ENCODE assay signal across 8 mouse cellular contexts in genomic region chr13:21752356-21752755, GRCm38 (mm10). TPM values are rescaled to one million over a fixed set of nuclear protein-coding genes. Genes with fewer than 3 reads are reported as not detected.
DNase-seq lines count a peak whose midpoint lies in the region; ATAC-seq and TF ChIP-seq lines count a peak whose summit lies in the region.

No protein-coding gene starts in this region.

- TF ChIP-seq CTCF in CH12.LX (conservative IDR thresholded peaks at IDR 0.05 in 1 of 2, IDR thresholded peaks at IDR 0.05 in 1 of 2; ENCODE audit: low read depth in 2 of 2, low read length in 2 of 2), result no peak
- no peak for TF ChIP-seq CTCF in liver, embryonic 14.5 days (IDR thresholded peaks at IDR 0.05; ENCODE audit: low read depth)

- no peak for TF ChIP-seq RAD21 in CH12.LX (IDR thresholded peaks at IDR 0.05; ENCODE audit: low read depth, low read length)

- DNase-seq in heart, postnatal 36 days, result no peak
- peak; percentile 51 for DNase-seq in CH12.LX (ENCODE audit: extremely low read depth)
- DNase-seq in liver, embryonic 14.5 days (ENCODE audit: low read depth in 3 of 3, low spot score in 3 of 3), result peak in 2 of 3 experiments; percentile 39 to 56
- DNase-seq in cerebellum, adult 9-10 months, result no peak
- DNase-seq in thymus, adult 18-20 months, result no peak
- no peak for DNase-seq in cerebellum, adult 11 months

- H3K27ac ChIP-seq in heart, embryonic 15.5 days, result peak overlapping the region; percentile 92
- H3K27ac ChIP-seq in CH12.LX (ENCODE audit: insufficient read depth, low read depth), result peak overlapping the region; percentile 85
- peak overlapping the region; percentile 97 for H3K27ac ChIP-seq in liver, embryonic 14.5 days

- H3K4me2 ChIP-seq in heart, embryonic 15.5 days, result peak overlapping the region; percentile 74
- H3K4me2 ChIP-seq in CH12.LX (ENCODE audit: insufficient read depth, low read depth, poor library complexity, severe bottlenecking), result peak overlapping the region; percentile 82; the same call in 1 of the 2 replicates
- H3K4me2 ChIP-seq in liver, embryonic 14.5 days (ENCODE audit: low read depth), result peak overlapping the region; percentile 79

- H3K9me3 ChIP-seq in heart, embryonic 15.5 days (replicated peaks), result no peaks in the 10 kb centered on the region
- no peaks in the 10 kb centered on the region for H3K9me3 ChIP-seq in CH12.LX (replicated peaks; ENCODE audit: low read length)
- no peaks in the 10 kb centered on the region for H3K9me3 ChIP-seq in erythroblast, embryonic 14.5 days (ENCODE audit: control insufficient read depth, low read length)
- no peaks in the 10 kb centered on the region for H3K9me3 ChIP-seq in liver, embryonic 14.5 days (ENCODE audit: control insufficient read depth, low read length)

- no peaks in the 10 kb centered on the region for H3K27me3 ChIP-seq in heart, embryonic 15.5 days
- no peaks in the 10 kb centered on the region for H3K27me3 ChIP-seq in CH12.LX (replicated peaks)
- H3K27me3 ChIP-seq in erythroblast, embryonic 14.5 days (ENCODE audit: control insufficient read depth), result no peaks in the 10 kb centered on the region
- H3K27me3 ChIP-seq in liver, embryonic 14.5 days (ENCODE audit: control insufficient read depth, insufficient read depth, low read length), result no peaks in the 10 kb centered on the region

- no peak for ATAC-seq in heart, embryonic 15.5 days (replicated peaks; ENCODE audit: insufficient number of reproducible peaks, insufficient read depth, low FRiP score, low read depth)
- no peak for ATAC-seq in liver, embryonic 14.5 days (ENCODE audit: insufficient read depth)

- intact Hi-C loops in heart, postnatal 36 days (cut with DNase I), result no loop called here

- 32% methylated on average over 3 of the region's 3 CpGs for WGBS in heart, embryonic 15.5 days
- 35% methylated on average over 3 of the region's 3 CpGs for WGBS in liver, embryonic 14.5 days (ENCODE audit: insufficient replicate concordance)

- in situ Hi-C loops in CH12.LX (cut with MboI; ENCODE audit: low pct_ligation_motif_present, low pct_unique_long_range_greater_than_20kb, low sequenced_read_pairs), result no loop called here

- H3K9ac ChIP-seq in heart, embryonic 15.5 days, result peak overlapping the region; percentile 14; the same call in 1 of the 2 replicates
- peak overlapping the region; percentile 92 for H3K9ac ChIP-seq in CH12.LX (ENCODE audit: insufficient read depth, low read depth)
- H3K9ac ChIP-seq in liver, embryonic 14.5 days (replicated peaks), result peak overlapping the region; percentile 96

- no peak overlapping the region for H3K4me3 ChIP-seq in heart, embryonic 15.5 days
- peak overlapping the region in 1 of 3 experiments; percentile 3 for H3K4me3 ChIP-seq in CH12.LX (replicated peaks in 1 of 3; ENCODE audit: low read depth in 2 of 3, low read length in 2 of 3, poor library complexity in 1 of 3)
- peak overlapping the region; percentile 64 for H3K4me3 ChIP-seq in erythroblast, embryonic 14.5 days (replicated peaks)
- peak overlapping the region; percentile 61 to 62 for H3K4me3 ChIP-seq in liver, embryonic 14.5 days (ENCODE audit: insufficient read depth in 1 of 2, low read depth in 2 of 2, low read length in 2 of 2)

- dilution Hi-C loops in CH12.LX (cut with MboI; ENCODE audit: extremely low pct_ligation_motif_present, extremely low pct_unique_long_range_greater_than_20kb, low sequenced_read_pairs), result no loop called here

- H3K4me1 ChIP-seq in heart, embryonic 15.5 days (replicated peaks), result peaks cover 31% of the 10 kb centered on the region
- H3K4me1 ChIP-seq in CH12.LX (ENCODE audit: control insufficient read depth in 1 of 2, insufficient read depth in 2 of 2), result peaks cover 0 to 26% of the 10 kb centered on the region in 2 experiments; a peak in 2 of 4 replicates
- peaks cover 58% of the 10 kb centered on the region for H3K4me1 ChIP-seq in erythroblast, embryonic 14.5 days (ENCODE audit: control insufficient read depth)
- H3K4me1 ChIP-seq in liver, embryonic 14.5 days (replicated peaks; ENCODE audit: control insufficient read depth in 2 of 2, insufficient read depth in 2 of 2, low read length in 1 of 2), result peaks cover 9 to 14% of the 10 kb centered on the region in 2 experiments

- no peaks in the 10 kb centered on the region for H3K36me3 ChIP-seq in heart, embryonic 15.5 days
- no peaks in the 10 kb centered on the region for H3K36me3 ChIP-seq in CH12.LX (replicated peaks in 1 of 2; ENCODE audit: control insufficient read depth in 1 of 2, insufficient read depth in 1 of 2, low read length in 1 of 2)
- H3K36me3 ChIP-seq in erythroblast, embryonic 14.5 days (ENCODE audit: control insufficient read depth), result peaks cover 21% of the 10 kb centered on the region
- H3K36me3 ChIP-seq in liver, embryonic 14.5 days (replicated peaks; ENCODE audit: control insufficient read depth, insufficient read depth, low read depth), result no peaks in the 10 kb centered on the region

- H3K79me2 ChIP-seq in CH12.LX (replicated peaks; ENCODE audit: control insufficient read depth, extremely low read depth, insufficient read depth, poor library complexity, severe bottlenecking), result no peaks in the 10 kb centered on the region

- no peak; the same call in 1 of the 2 replicates for TF ChIP-seq POLR2A in CH12.LX (IDR thresholded peaks at IDR 0.05; ENCODE audit: low read depth, low read length)

- TF ChIP-seq EP300 in CH12.LX (IDR thresholded peaks at IDR 0.05; ENCODE audit: low read length), result no peak
- 0 out of 2 replicates have a peak, but pooled peaks have one; percentile 2 for TF ChIP-seq EP300 in liver, embryonic 14.5 days (IDR thresholded peaks at IDR 0.05; ENCODE audit: low read depth)

TF ChIP-seq in CH12.LX, 34 proteins besides CTCF, POLR2A, EP300 and RAD21:
- TF ChIP-seq TBP (conservative IDR thresholded peaks at IDR 0.05; ENCODE audit: low read depth, low read length) (0 out of 2 replicates have a peak, but pooled peaks have one; percentile 11), TCF12 (IDR thresholded peaks at IDR 0.05; ENCODE audit: low read depth, low read length) (no peak)

RNA-seq across cellular contexts. Expression of gene Hist1h2ak, which starts 1.3 kb away (rescaled TPM):
- polyA plus RNA-seq in heart, embryonic 15.5 days (2015; fragmentation: Nextera tagmentation; extraction: Ambion mirVana), result 9.5 and 11.0 TPM in 2 replicates
- total RNA-seq in heart, postnatal 36 days (2021), result 1 to 10 TPM; 9.0 to 9.3 TPM
- total RNA-seq in CH12.LX (2012; rRNA removed) (1,024 and 1,125 TPM in 2 replicates), CH12.LX (2014; rRNA removed) (7.3 and 16.6 TPM in 2 replicates)
- 1.8 and 6.2 TPM in 2 replicates for polyA plus RNA-seq in CH12.LX (2012; ENCODE audit: insufficient read length, low read depth)
- 57.8 and 123 TPM in 2 replicates for polyA plus RNA-seq in erythroblast, embryonic 14.5 days (2012)
- 61.7 and 194 TPM in 2 replicates for polyA plus RNA-seq in liver, embryonic 14.5 days (2012; rRNA removed)
- 11.6 and 13.2 TPM in 2 replicates for polyA plus RNA-seq in liver, embryonic 14.5 days (2014; fragmentation: Nextera tagmentation; extraction: Ambion mirVana)

RNA-seq across cellular contexts. Expression of gene Hist1h2bn, which starts 1.6 kb away (rescaled TPM):
- polyA plus RNA-seq in heart, embryonic 15.5 days (2015; fragmentation: Nextera tagmentation; extraction: Ambion mirVana), result 2.0 and 3.0 TPM in 2 replicates
- 10 to 100 TPM; 11.8 to 13.3 TPM for total RNA-seq in heart, postnatal 36 days (2021)
- total RNA-seq in CH12.LX (2012; rRNA removed) (1,563 and 1,639 TPM in 2 replicates), CH12.LX (2014; rRNA removed) (16.5 and 24.0 TPM in 2 replicates)
- polyA plus RNA-seq in CH12.LX (2012; ENCODE audit: insufficient read length, low read depth), result 2.6 and 3.1 TPM in 2 replicates
- polyA plus RNA-seq in erythroblast, embryonic 14.5 days (2012), result 2.7 and 5.2 TPM in 2 replicates
- polyA plus RNA-seq in liver, embryonic 14.5 days (2012; rRNA removed), result 25.2 and 29.5 TPM in 2 replicates
- 5.4 and 5.7 TPM in 2 replicates for polyA plus RNA-seq in liver, embryonic 14.5 days (2014; fragmentation: Nextera tagmentation; extraction: Ambion mirVana)

RNA-seq across cellular contexts. Expression of gene Hist1h4k, which starts 2.1 kb away (rescaled TPM):
- polyA plus RNA-seq in heart, embryonic 15.5 days (2015; fragmentation: Nextera tagmentation; extraction: Ambion mirVana), result 1.3 and 3.0 TPM in 2 replicates
- total RNA-seq in heart, postnatal 36 days (2021), result 10 to 100 TPM; 52.5 to 54.1 TPM
- total RNA-seq in CH12.LX (2012; rRNA removed) (3,228 and 4,319 TPM in 2 replicates), CH12.LX (2014; rRNA removed) (15.2 and 25.4 TPM in 2 replicates)
- polyA plus RNA-seq in CH12.LX (2012; ENCODE audit: insufficient read length, low read depth), result 5.6 and 13.2 TPM in 2 replicates
- polyA plus RNA-seq in erythroblast, embryonic 14.5 days (2012), result 23.3 and 64.1 TPM in 2 replicates
- 16.2 and 32.8 TPM in 2 replicates for polyA plus RNA-seq in liver, embryonic 14.5 days (2012; rRNA removed)
- polyA plus RNA-seq in liver, embryonic 14.5 days (2014; fragmentation: Nextera tagmentation; extraction: Ambion mirVana), result 2.7 and 5.5 TPM in 2 replicates

RNA-seq across cellular contexts. Expression of gene Hist1h4j, which starts 17.5 kb away (rescaled TPM):
- 0.66 and 0.67 TPM in 2 replicates for polyA plus RNA-seq in heart, embryonic 15.5 days (2015; fragmentation: Nextera tagmentation; extraction: Ambion mirVana)
- 1 to 10 TPM; 3.6 to 4.6 TPM for total RNA-seq in heart, postnatal 36 days (2021)
- total RNA-seq in CH12.LX (2012; rRNA removed) (936 and 984 TPM in 2 replicates), CH12.LX (2014; rRNA removed) (18.5 and 27.8 TPM in 2 replicates)
- 1.1 and 1.8 TPM in 2 replicates for polyA plus RNA-seq in CH12.LX (2012; ENCODE audit: insufficient read length, low read depth)
- 1.3 and 2.7 TPM in 2 replicates for polyA plus RNA-seq in erythroblast, embryonic 14.5 days (2012)
- polyA plus RNA-seq in liver, embryonic 14.5 days (2012; rRNA removed), result 24.0 and 29.5 TPM in 2 replicates
- 0.52 and 1.1 TPM in 2 replicates for polyA plus RNA-seq in liver, embryonic 14.5 days (2014; fragmentation: Nextera tagmentation; extraction: Ambion mirVana)

RNA-seq across cellular contexts. Expression of gene Hist1h1b, which starts 28.1 kb away (rescaled TPM):
- polyA plus RNA-seq in heart, embryonic 15.5 days (2015; fragmentation: Nextera tagmentation; extraction: Ambion mirVana), result 8.6 and 10.7 TPM in 2 replicates
- total RNA-seq in heart, postnatal 36 days (2021), result 10 to 100 TPM in 1 of 2 experiments, 1 to 10 TPM in 1; 9.8 to 10.6 TPM
- total RNA-seq in CH12.LX (2012; rRNA removed) (1,032 and 1,397 TPM in 2 replicates), CH12.LX (2014; rRNA removed) (12.2 and 16.6 TPM in 2 replicates)
- polyA plus RNA-seq in CH12.LX (2012; ENCODE audit: insufficient read length, low read depth), result 0.71 and 1.9 TPM in 2 replicates
- polyA plus RNA-seq in erythroblast, embryonic 14.5 days (2012), result 2.6 and 5.0 TPM in 2 replicates
- polyA plus RNA-seq in liver, embryonic 14.5 days (2012; rRNA removed), result 8.2 and 9.4 TPM in 2 replicates
- polyA plus RNA-seq in liver, embryonic 14.5 days (2014; fragmentation: Nextera tagmentation; extraction: Ambion mirVana), result 19.7 and 20.6 TPM in 2 replicates

Comparison
In these comparisons a context has a peak if more than half of its experiments do, and no peak if none do; other contexts are left out.
1. H3K9ac ChIP-seq: peak in every context shown above with its lines; median percentile 96 in liver, embryonic 14.5 days; 92 in CH12.LX; 14 in heart, embryonic 15.5 days.
2. DNase-seq: peak in CH12.LX (single experiment) and liver, embryonic 14.5 days (2 of 3); none in heart, postnatal 36 days (0 of 2), cerebellum, adult 9-10 months (single experiment), thymus, adult 18-20 months (0 of 2) and cerebellum, adult 11 months (single experiment).
3. Peak in every context shown above with its lines, with median percentiles within 50 percentile points of each other: H3K27ac ChIP-seq and H3K4me2 ChIP-seq.